Mouse (Mus musculus): ENCODE results near the gene Veph1.

The Veph1 gene

GRCm38 (mm10) chr3:66296545-66296944 lies at the start of gene Veph1:
Veph1 (minus strand) TSS chr3:66296837.
- no peak for DNase-seq (ENCODE audit: low read depth, low spot score)

GRCm38 (mm10) chr3:66340742-66341141 lies 44.1 kb upstream of the Veph1 start:
- DNase-seq (ENCODE audit: low read depth, low spot score), result peak; percentile 30

GRCm38 (mm10) chr3:66332401-66332729 lies 35.7 kb upstream of the Veph1 start:
- no peak for DNase-seq (ENCODE audit: low read depth, low spot score)

- DNase-seq (ENCODE audit: low read depth, low spot score), result peak; percentile 96
Observed at GRCm38 (mm10) chr3:66331592-66332400, 35.2 kb upstream of the Veph1 start.

GRCm38 (mm10) chr3:66330896-66331579 lies 34.4 kb upstream of the Veph1 start:
- no peak for DNase-seq (ENCODE audit: low read depth, low spot score)

- DNase-seq (ENCODE audit: low read depth, low spot score), result no peak
Observed at GRCm38 (mm10) chr3:66325962-66326834, 29.6 kb upstream of the Veph1 start.

- DNase-seq (ENCODE audit: low read depth, low spot score), result no peak
Observed at GRCm38 (mm10) chr3:66325486-66325951, 28.9 kb upstream of the Veph1 start.

GRCm38 (mm10) chr3:66314793-66315715 lies 18.4 kb upstream of the Veph1 start:
- no peak for DNase-seq (ENCODE audit: low read depth, low spot score)

GRCm38 (mm10) chr3:66310586-66310985 lies 13.9 kb upstream of the Veph1 start:
- DNase-seq (ENCODE audit: low read depth, low spot score), result no peak

- peak; percentile 77 for DNase-seq (ENCODE audit: low read depth, low spot score)
Observed at GRCm38 (mm10) chr3:66309531-66309930, 12.9 kb upstream of the Veph1 start.

- DNase-seq (ENCODE audit: low read depth, low spot score), result no peak
Observed at GRCm38 (mm10) chr3:66295236-66295635, 1.4 kb downstream of the Veph1 start.

- DNase-seq (ENCODE audit: low read depth, low spot score), result no peak
Observed at GRCm38 (mm10) chr3:66294729-66295128, 1.9 kb downstream of the Veph1 start.

- peak; percentile 58 for DNase-seq (ENCODE audit: low read depth, low spot score)
Observed at GRCm38 (mm10) chr3:66292356-66292946, 4.2 kb downstream of the Veph1 start.

- no peak for DNase-seq (ENCODE audit: low read depth, low spot score)
Observed at GRCm38 (mm10) chr3:66263270-66263669, 33.4 kb downstream of the Veph1 start.

GRCm38 (mm10) chr3:66262319-66262718 lies 34.3 kb downstream of the Veph1 start:
- peak; percentile 70 for DNase-seq (ENCODE audit: low read depth, low spot score)

- DNase-seq (ENCODE audit: low read depth, low spot score), result no peak
Observed at GRCm38 (mm10) chr3:66254504-66255105, 42.0 kb downstream of the Veph1 start.

GRCm38 (mm10) chr3:66251842-66252241 lies 44.8 kb downstream of the Veph1 start:
- DNase-seq (ENCODE audit: low read depth, low spot score), result no peak

GRCm38 (mm10) chr3:66240476-66240875 lies 56.2 kb downstream of the Veph1 start:
- peak; percentile 93 for DNase-seq (ENCODE audit: low read depth, low spot score)

GRCm38 (mm10) chr3:66236234-66236871 lies 60.3 kb downstream of the Veph1 start:
- DNase-seq (ENCODE audit: low read depth, low spot score), result peak; percentile 80
